In the genomic region with DNA sequence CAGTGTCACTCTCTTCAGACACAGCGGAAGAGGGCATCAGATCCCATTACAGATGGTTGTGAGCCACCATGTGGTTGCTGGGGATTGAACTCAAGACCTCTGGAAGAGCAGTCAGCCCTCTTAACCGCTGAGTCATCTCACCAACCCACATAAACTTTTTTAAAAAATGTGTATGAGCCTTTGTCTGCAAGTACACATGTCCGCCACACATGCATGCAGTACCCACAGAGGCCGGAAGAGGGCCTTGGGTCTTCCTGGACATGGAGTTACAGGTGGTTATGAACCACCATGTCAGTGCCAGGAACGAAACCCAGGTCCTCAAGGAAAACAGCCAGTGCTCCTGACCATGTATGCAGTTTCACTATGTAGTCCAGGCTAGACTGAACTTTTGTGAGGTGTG, we compare ENCODE assay signal across 20 mouse cellular contexts. TPM values are rescaled to one million over a fixed set of nuclear protein-coding genes. Genes with fewer than 3 reads are reported as not detected.
DNase-seq lines count a peak whose midpoint lies in the region; ATAC-seq lines count a peak whose summit lies in the region.
"Had no signal": no experiment of that assay in that cellular context is flagged by ENCODE, and none has a peak within 500 bp of the region (broad histone marks: within the 10 kb centered on the region; RNA-seq: fewer than 3 reads in every experiment).

No protein-coding gene starts in this region.

- intact Hi-C loops in gastrocnemius, postnatal 14 days (cut with DNase I; ENCODE audit: low total_unique reads): no loop called here

- H3K9ac ChIP-seq in forebrain, embryonic 13.5 days: no peak overlapping the region
- no peak overlapping the region for H3K9ac ChIP-seq in forebrain, embryonic 12.5 days
- no peak overlapping the region for H3K9ac ChIP-seq in kidney, embryonic 15.5 days
- H3K9ac ChIP-seq: liver, embryonic 15.5 days; stomach, embryonic 15.5 days had no signal

- peaks cover 19% of the 10 kb centered on the region for H3K4me1 ChIP-seq in forebrain, embryonic 13.5 days
- peaks cover 13% of the 10 kb centered on the region for H3K4me1 ChIP-seq in forebrain, embryonic 12.5 days
- H3K4me1 ChIP-seq in kidney, embryonic 15.5 days: no peaks in the 10 kb centered on the region
- H3K4me1 ChIP-seq: liver, embryonic 15.5 days; stomach, embryonic 15.5 days had no signal

- H3K36me3 ChIP-seq in forebrain, embryonic 13.5 days (ENCODE audit: poor library complexity, severe bottlenecking): no peaks in the 10 kb centered on the region
- no peaks in the 10 kb centered on the region for H3K36me3 ChIP-seq in forebrain, embryonic 12.5 days (replicated peaks)
- H3K36me3 ChIP-seq in kidney, embryonic 15.5 days: no peaks in the 10 kb centered on the region
- H3K36me3 ChIP-seq: liver, embryonic 15.5 days; midbrain, embryonic 10.5 days; stomach, embryonic 15.5 days had no signal

- no peaks in the 10 kb centered on the region for H3K27me3 ChIP-seq in forebrain, embryonic 13.5 days
- H3K27me3 ChIP-seq in forebrain, embryonic 12.5 days: no peaks in the 10 kb centered on the region
- H3K27me3 ChIP-seq in kidney, embryonic 15.5 days: no peaks in the 10 kb centered on the region
- H3K27me3 ChIP-seq: liver, embryonic 15.5 days; stomach, embryonic 15.5 days had no signal

- H3K4me3 ChIP-seq in forebrain, embryonic 13.5 days: no peak overlapping the region
- H3K4me3 ChIP-seq in forebrain, embryonic 12.5 days (replicated peaks): no peak overlapping the region
- no peak overlapping the region for H3K4me3 ChIP-seq in kidney, embryonic 15.5 days (replicated peaks)
- H3K4me3 ChIP-seq: liver, embryonic 15.5 days; midbrain, embryonic 10.5 days; stomach, embryonic 15.5 days had no signal

- H3K9me3 ChIP-seq in forebrain, embryonic 13.5 days (replicated peaks): no peaks in the 10 kb centered on the region
- no peaks in the 10 kb centered on the region for H3K9me3 ChIP-seq in forebrain, embryonic 12.5 days
- H3K9me3 ChIP-seq in kidney, embryonic 15.5 days (replicated peaks): no peaks in the 10 kb centered on the region
- H3K9me3 ChIP-seq: liver, embryonic 15.5 days; midbrain, embryonic 10.5 days; stomach, embryonic 15.5 days had no signal

- DNase-seq in thymus, postnatal 25 days: peak; percentile 12
- no peak for DNase-seq in thymus, postnatal 10 days (ENCODE audit: low spot score in 2 of 2)
- DNase-seq in ZHBTc4 (ENCODE audit: low read depth, low spot score): peak; percentile 94
- DNase-seq in mesoderm, embryonic 11.5 days (ENCODE audit: low read depth, low spot score): peak; percentile 18
- no peak for DNase-seq in gastrocnemius, postnatal 14 days
- DNase-seq: adrenal gland, adult 2 months; B cell, adult 2 months; cerebellum, adult 9-10 months; kidney, adult 11 months; kidney, postnatal 4 days; layer of hippocampus, postnatal 36 days; spleen, adult 18-20 months; thymus, postnatal 36 days had no signal

- peak overlapping the region; percentile 71 for H3K27ac ChIP-seq in forebrain, embryonic 13.5 days
- no peak overlapping the region for H3K27ac ChIP-seq in forebrain, embryonic 12.5 days
- no peak overlapping the region for H3K27ac ChIP-seq in kidney, embryonic 15.5 days
- H3K27ac ChIP-seq: liver, embryonic 15.5 days; stomach, embryonic 15.5 days had no signal

- no peak overlapping the region for H3K4me2 ChIP-seq in forebrain, embryonic 13.5 days
- no peak overlapping the region for H3K4me2 ChIP-seq in forebrain, embryonic 12.5 days
- no peak overlapping the region for H3K4me2 ChIP-seq in kidney, embryonic 15.5 days
- H3K4me2 ChIP-seq: liver, embryonic 15.5 days; stomach, embryonic 15.5 days had no signal

- 93% methylated on average over 5 of the region's 5 CpGs for WGBS in forebrain, embryonic 13.5 days
- WGBS in forebrain, embryonic 12.5 days: 92% methylated on average over 5 of the region's 5 CpGs
- 93% methylated on average over 5 of the region's 5 CpGs for WGBS in kidney, embryonic 15.5 days

- ATAC-seq in forebrain, embryonic 13.5 days: no peak
- ATAC-seq in forebrain, embryonic 12.5 days (ENCODE audit: low FRiP score): no peak
- ATAC-seq in kidney, embryonic 15.5 days (replicated peaks; ENCODE audit: low FRiP score): no peak

RNA-seq across cellular contexts. Expression of a gene that starts 17.7 kb away (rescaled TPM):
- polyA plus RNA-seq in forebrain, embryonic 13.5 days (2015; fragmentation: Nextera tagmentation; extraction: Ambion mirVana): 1.2 and 1.5 TPM in 2 replicates
- 1.1 and 1.8 TPM in 2 replicates for polyA plus RNA-seq in forebrain, embryonic 12.5 days (2016; fragmentation: Nextera tagmentation; extraction: Ambion mirVana)
- total RNA-seq in gastrocnemius, postnatal 14 days (2021): under 1 TPM in 1 of 2 experiments, not detected in 1; 0.20 TPM
- 0.29 and 0.48 TPM in 2 replicates for polyA plus RNA-seq in kidney, embryonic 15.5 days (2015; fragmentation: Nextera tagmentation; extraction: Ambion mirVana)
- total RNA-seq: adrenal gland, adult 2 months; hematopoietic stem cell, adult 5-6 weeks had no signal

RNA-seq across cellular contexts. Expression of a gene that starts 23.9 kb away (rescaled TPM):
- polyA plus RNA-seq in forebrain, embryonic 13.5 days (2015; fragmentation: Nextera tagmentation; extraction: Ambion mirVana): 79.9 and 81.9 TPM in 2 replicates
- polyA plus RNA-seq in forebrain, embryonic 12.5 days (2016; fragmentation: Nextera tagmentation; extraction: Ambion mirVana): 79.9 and 82.6 TPM in 2 replicates
- total RNA-seq in gastrocnemius, postnatal 14 days (2021): 10 to 100 TPM; 31.3 to 33.9 TPM
- polyA plus RNA-seq in kidney, embryonic 15.5 days (2015; fragmentation: Nextera tagmentation; extraction: Ambion mirVana): 67.0 and 67.6 TPM in 2 replicates

RNA-seq across cellular contexts. Expression of a gene that starts 49.2 kb away (rescaled TPM):
- 16.8 and 19.0 TPM in 2 replicates for polyA plus RNA-seq in forebrain, embryonic 13.5 days (2015; fragmentation: Nextera tagmentation; extraction: Ambion mirVana)
- polyA plus RNA-seq in forebrain, embryonic 12.5 days (2016; fragmentation: Nextera tagmentation; extraction: Ambion mirVana): 22.8 and 26.5 TPM in 2 replicates
- 10 to 100 TPM; 15.0 to 16.0 TPM for total RNA-seq in gastrocnemius, postnatal 14 days (2021)
- 21.7 and 24.6 TPM in 2 replicates for polyA plus RNA-seq in kidney, embryonic 15.5 days (2015; fragmentation: Nextera tagmentation; extraction: Ambion mirVana)

Comparison
In these comparisons a context has a peak if more than half of its experiments do, and no peak if none do; other contexts are left out.
1. DNase-seq: peak in thymus, postnatal 25 days (single experiment), ZHBTc4 (single experiment) and mesoderm, embryonic 11.5 days (single experiment); none in thymus, postnatal 10 days (0 of 2) and gastrocnemius, postnatal 14 days (single experiment).